Mouse (Mus musculus) embryonic fibroblast, embryonic 13.5 days (primary cell): Measurements from ENCODE around the gene Ahdc1. TPM values are rescaled to one million over a fixed set of nuclear protein-coding genes. Genes with fewer than 3 reads are reported as not detected.

Experiments used
- H3K27ac ChIP-seq: 2 replicates; pipeline ENCODE4 v1.5.1; 2012; ENCODE audit warnings: low read length, control low read depth, inconsistent platforms; ENCODE audit not compliant: insufficient read depth
- H3K4me1 ChIP-seq: 2 replicates; pipeline ENCODE4 v1.6.1; 2011; ENCODE audit warnings: low read length; ENCODE audit not compliant: control insufficient read depth, insufficient read depth
- H3K4me3 ChIP-seq: 2 replicates; pipeline ENCODE4 v1.5.1; 2011; ENCODE audit warnings: mild to moderate bottlenecking, control low read depth, low read length; ENCODE audit not compliant: insufficient read depth
- CTCF ChIP-seq: IDR thresholded peaks from 2 replicates; pipeline ENCODE4 v1.5.1; 2011; ENCODE audit warnings: mild to moderate bottlenecking, control low read depth, low read length, moderate library complexity, borderline replicate concordance; ENCODE audit not compliant: insufficient read depth
- POLR2A ChIP-seq: IDR thresholded peaks from 2 replicates; pipeline ENCODE4 v1.6.1; 2011; ENCODE audit warnings: low read depth, mild to moderate bottlenecking, control low read depth, low read length, moderate library complexity
- polyA plus RNA-seq: library from polyadenylated mRNA; stranded (reverse); fragments of >200 nt; gene quantifications from 2 replicates; pipeline ENCODE4 v1.2.4, GENCODE M21; 2011; ENCODE audit warnings: low read depth; ENCODE audit not compliant: missing spikeins, insufficient read length

Gene Ahdc1
- polyA plus RNA-seq, 1 experiment: 46.0 TPM

DNA sequence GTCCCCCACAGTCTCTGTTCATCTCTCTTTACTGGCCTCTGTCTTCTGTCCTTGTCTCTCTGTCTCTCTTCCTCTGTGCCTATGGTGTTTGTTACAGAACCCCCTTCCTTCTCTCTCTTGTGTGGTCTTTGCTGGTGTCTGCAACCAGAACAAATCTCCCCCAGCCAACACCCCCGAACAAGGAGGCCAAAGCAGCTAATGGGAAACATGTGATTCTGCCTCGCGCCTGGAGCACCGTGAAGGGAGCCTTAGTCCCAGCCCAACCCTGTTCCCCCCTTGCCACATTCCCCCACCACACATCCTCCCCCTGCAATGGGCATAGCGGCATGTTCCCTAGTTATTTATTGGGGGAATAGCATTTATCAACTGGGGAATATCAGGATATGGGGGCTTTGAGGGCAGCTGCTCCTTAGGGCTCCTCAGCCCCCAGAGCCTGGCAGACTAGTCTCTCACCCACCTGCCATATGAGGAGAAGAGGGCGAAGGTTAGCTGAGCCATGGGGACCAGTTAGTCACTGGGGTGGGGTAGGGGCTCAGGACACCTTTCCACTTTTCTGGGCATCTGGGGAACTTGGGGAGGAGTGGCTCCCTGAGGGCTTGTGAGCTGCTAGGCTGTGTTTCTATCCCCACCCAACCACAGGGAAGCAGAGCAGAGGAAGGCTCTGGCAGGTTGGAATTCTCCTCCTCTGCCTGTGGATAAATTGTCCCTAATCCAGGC, 41.1 kb downstream of the Ahdc1 start:
- Histone ChIP-seq H3K4me1 (peaks cover 28% of the 10 kb centered on the region), H3K27ac (peak overlapping the region; percentile 6; the same call in 1 of the 2 replicates), H3K4me3 (no peak overlapping the region)
- no peak for TF ChIP-seq POLR2A
- no peak for TF ChIP-seq CTCF

DNA sequence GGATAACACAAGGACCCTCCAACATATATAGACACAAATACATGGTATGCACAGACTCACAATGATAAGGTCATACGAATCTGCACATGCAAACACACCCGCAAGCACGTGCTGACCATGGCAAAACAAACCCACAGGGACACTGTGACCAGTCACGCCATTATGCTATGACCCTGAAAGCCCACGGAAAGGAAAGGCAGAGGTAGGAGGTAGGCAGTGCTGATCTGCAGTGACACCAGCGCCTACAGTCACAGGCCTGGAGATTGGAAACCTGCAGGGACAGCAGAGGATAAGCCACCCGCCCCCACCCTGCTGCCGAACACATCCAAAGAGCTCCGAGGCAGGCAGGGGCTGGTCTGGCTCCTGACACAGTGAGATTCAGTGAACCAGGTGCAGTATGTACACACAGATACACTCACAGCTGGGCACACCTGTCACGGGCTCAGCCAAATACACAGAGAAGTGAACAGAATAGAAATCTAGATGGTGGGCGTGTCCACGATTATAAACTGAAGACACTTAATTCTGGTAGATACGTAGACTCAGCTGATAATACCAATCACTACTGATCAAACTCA, 42.0 kb downstream of the Ahdc1 start:
- TF ChIP-seq POLR2A: no peak
- no peak for TF ChIP-seq CTCF
- H3K27ac ChIP-seq: no peak overlapping the region
- H3K4me3 ChIP-seq: no peak overlapping the region
- H3K4me1 ChIP-seq: peaks cover 31% of the 10 kb centered on the region

- Histone ChIP-seq H3K4me3 (no peak overlapping the region), H3K4me1 (peaks cover 45% of the 10 kb centered on the region), H3K27ac (no peak overlapping the region)
- TF ChIP-seq CTCF (no peak), POLR2A (no peak)
Measured at GRCm38 (mm10) chr4:133054530-133054929, 43.5 kb downstream of the Ahdc1 start.

GRCm38 (mm10) chr4:133055163-133055951, 44.3 kb downstream of the Ahdc1 start:
- peaks cover 45% of the 10 kb centered on the region for H3K4me1 ChIP-seq
- peak overlapping the region; percentile 66 for H3K27ac ChIP-seq
- TF ChIP-seq CTCF: no peak
- no peak for TF ChIP-seq POLR2A
- no peak overlapping the region for H3K4me3 ChIP-seq

DNA sequence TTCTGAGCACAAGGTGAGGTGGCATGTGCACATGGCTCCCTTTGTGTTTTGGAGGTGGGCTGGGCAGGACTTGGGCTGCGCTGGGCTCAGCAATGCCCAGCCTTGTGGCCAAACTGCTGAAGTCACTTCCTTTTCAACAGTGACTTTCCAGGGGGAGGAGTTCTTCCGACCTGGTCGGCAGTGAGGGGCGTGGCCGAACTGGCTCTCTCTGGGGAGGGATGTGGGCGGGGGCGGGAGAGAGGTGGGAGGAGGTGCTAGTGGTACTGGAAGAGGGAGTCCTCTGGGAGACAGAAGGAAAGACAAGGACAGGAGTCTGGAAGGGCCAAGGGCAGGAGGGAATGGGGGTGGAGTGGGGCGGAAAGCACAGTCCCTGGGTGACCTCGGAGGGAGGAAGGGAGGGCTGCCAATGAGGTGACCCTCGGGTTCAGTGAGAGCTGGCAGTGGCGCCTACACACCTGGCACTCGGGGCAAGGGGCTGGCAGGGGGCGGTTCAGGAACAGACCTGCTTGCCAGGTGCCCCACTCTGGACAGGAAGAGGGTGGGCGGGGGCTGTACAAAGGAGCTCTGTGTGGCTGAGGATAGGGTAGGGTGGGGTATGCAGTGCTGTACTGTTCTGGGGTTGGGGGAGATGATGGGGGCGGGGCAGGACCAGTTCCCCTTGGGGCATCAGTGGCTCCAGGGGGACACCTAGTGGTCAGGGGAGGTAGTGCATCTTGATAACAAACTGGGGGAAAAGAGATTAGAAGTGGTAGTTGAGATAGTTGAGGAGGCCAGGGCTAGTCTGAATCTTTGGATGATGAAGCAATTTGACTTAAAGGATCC, 45.2 kb downstream of the Ahdc1 start:
- peak; percentile 61; the same call in 1 of the 2 replicates for TF ChIP-seq CTCF
- TF ChIP-seq POLR2A: peak; percentile 73
- Histone ChIP-seq H3K27ac (peak overlapping the region; percentile 66), H3K4me3 (no peak overlapping the region), H3K4me1 (peaks cover 39% of the 10 kb centered on the region)

DNA sequence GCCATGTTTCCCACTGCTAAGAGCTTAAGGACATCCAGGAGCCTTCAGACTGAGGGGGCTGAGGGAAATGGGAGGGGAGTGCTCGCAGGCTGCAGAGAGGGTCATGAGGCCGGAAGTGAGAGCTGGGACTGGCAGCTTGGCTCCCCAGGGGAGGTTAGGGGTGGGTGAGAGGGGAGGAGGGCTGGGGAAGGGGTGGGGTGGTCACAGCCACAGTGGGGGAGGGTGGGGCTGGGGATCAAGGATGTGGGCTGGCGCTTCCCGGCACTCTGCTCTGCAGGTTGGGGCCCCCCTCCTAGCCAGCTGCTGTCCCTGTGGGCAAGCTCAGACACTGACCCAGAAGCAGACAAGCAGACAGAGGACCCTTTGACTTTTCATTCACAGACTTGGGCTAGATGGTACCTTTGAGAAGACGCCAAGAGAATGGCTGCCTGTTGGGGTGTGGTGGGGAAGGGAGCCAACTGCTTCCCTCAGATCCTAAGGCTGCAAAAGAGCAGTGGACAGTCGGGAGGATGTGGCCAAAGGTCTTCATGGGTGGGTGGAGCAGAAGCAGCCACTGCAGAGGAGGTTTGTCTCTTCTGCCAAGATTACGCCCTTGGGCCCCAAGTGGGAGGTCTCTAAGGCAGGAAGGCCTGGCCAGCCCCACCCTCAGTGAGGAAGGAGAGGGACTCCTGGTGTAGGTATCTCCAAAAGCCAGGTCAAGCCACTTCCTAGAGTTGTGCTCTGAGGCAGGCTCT, 46.5 kb downstream of the Ahdc1 start:
- peaks cover 33% of the 10 kb centered on the region for H3K4me1 ChIP-seq
- H3K4me3 ChIP-seq: no peak overlapping the region
- TF ChIP-seq POLR2A: no peak
- no peak for TF ChIP-seq CTCF
- H3K27ac ChIP-seq: peak overlapping the region; percentile 63

GRCm38 (mm10) chr4:133058123-133058453, 47.0 kb downstream of the Ahdc1 start:
- peaks cover 33% of the 10 kb centered on the region for H3K4me1 ChIP-seq
- H3K27ac ChIP-seq: peak overlapping the region; percentile 7
- H3K4me3 ChIP-seq: no peak overlapping the region
- TF ChIP-seq CTCF (no peak), POLR2A (no peak)

GRCm38 (mm10) chr4:133058513-133059480, 47.7 kb downstream of the Ahdc1 start:
- Histone ChIP-seq H3K4me1 (peaks cover 33% of the 10 kb centered on the region), H3K27ac (no peak overlapping the region), H3K4me3 (no peak overlapping the region)
- TF ChIP-seq POLR2A: no peak
- no peak for TF ChIP-seq CTCF
